Mouse (Mus musculus) kidney, adult 2 months (tissue): ENCODE measurements around the gene Mrps15. TPM values are rescaled to one million over a fixed set of nuclear protein-coding genes. Genes with fewer than 3 reads are reported as not detected.
A peak's percentile ranks its signal among the peaks of the same experiment; 100 is the strongest.

ENCODE experiments used
- DNase-seq: peaks from one replicate; pipeline ENCODE4 v3.0.0; 2021
- H3K27ac ChIP-seq: fragments of 200-500 bp; 2 replicates; pipeline ENCODE4 v1.5.1; 2012; ENCODE audit warnings: low read depth, low read length, control low read depth, inconsistent platforms; ENCODE audit not compliant: insufficient read depth
- H3K27me3 ChIP-seq: fragments of 200-500 bp; replicated peaks from 2 replicates; pipeline ENCODE4 v1.6.1; 2012; ENCODE audit warnings: mild to moderate bottlenecking, moderate library complexity, low read length, inconsistent platforms; ENCODE audit not compliant: control insufficient read depth, insufficient read depth
- H3K36me3 ChIP-seq: fragments of 200-500 bp; 2 replicates; pipeline ENCODE4 v1.6.1; 2012; ENCODE audit warnings: mild to moderate bottlenecking, moderate library complexity, low read length, inconsistent platforms; ENCODE audit not compliant: control insufficient read depth, insufficient read depth
- H3K4me1 ChIP-seq: fragments of 200-500 bp; 2 replicates; pipeline ENCODE4 v1.6.1; 2011; ENCODE audit warnings: low read length; ENCODE audit not compliant: control insufficient read depth, insufficient read depth
- H3K4me3 ChIP-seq: fragments of 200-500 bp; 2 replicates; pipeline ENCODE4 v1.5.1; 2011; ENCODE audit warnings: mild to moderate bottlenecking, low read depth, low read length, control low read depth; ENCODE audit not compliant: insufficient read depth
- CTCF ChIP-seq: fragments of 200-500 bp; conservative IDR thresholded peaks from 2 replicates; pipeline ENCODE4 v1.5.1; 2011; ENCODE audit warnings: low read depth, mild to moderate bottlenecking, control low read depth, low read length, moderate library complexity, mixed read lengths; ENCODE audit not compliant: insufficient read depth, insufficient read length
- POLR2A ChIP-seq: fragments of 200-500 bp; IDR thresholded peaks from one replicate; pipeline ENCODE4 v1.6.1; 2011; ENCODE audit warnings: low read depth, low read length, control low read depth
- WGBS: fragments of 180-500 bp; shearing (Covaris S2); methylation state at CpG from one replicate; pipeline ENCODE4 v1.1.7; 2018; 5-methylcytosine and 5-hydroxymethylcytosine counted together
- polyA plus RNA-seq: library from polyadenylated mRNA; depleted of rRNA; stranded (reverse); fragments of >200 nt; gene quantifications from 2 replicates; pipeline ENCODE4 v1.2.3, GENCODE M21; 2012

The Mrps15 gene
- polyA plus RNA-seq, 1 experiment: 38.2 TPM

GRCm38 (mm10) chr4:126025801-126026200 is 20.9 kb upstream of the Mrps15 start:
- TF ChIP-seq POLR2A (no peak), CTCF (no peak)
- no peaks in the 10 kb centered on the region for H3K27me3 ChIP-seq
- no peaks in the 10 kb centered on the region for H3K4me1 ChIP-seq
- no peak for DNase-seq
- no peak overlapping the region for H3K4me3 ChIP-seq
- H3K36me3 ChIP-seq: no peaks in the 10 kb centered on the region
- WGBS: 70% methylated on average over 5 of the region's 5 CpGs
- H3K27ac ChIP-seq: no peak overlapping the region

DNA sequence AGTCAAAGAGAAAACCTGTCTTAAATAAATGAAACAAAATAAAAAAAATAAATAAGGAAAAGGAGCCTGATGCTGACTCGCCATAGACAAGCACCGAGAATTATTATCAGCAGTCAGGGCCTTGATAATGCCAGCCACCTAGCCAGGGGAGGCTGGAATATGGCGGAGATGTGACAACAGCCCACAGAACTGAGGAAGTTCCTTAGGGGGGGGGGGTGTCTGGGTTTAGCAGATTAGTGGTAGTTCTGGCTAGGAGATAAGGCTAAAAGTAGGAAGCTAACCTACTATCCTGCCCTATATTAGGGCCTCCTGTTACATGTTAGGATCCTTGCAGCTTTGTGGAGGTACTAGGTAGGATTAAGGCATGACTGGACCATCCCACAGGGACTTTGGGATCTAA is 18.7 kb upstream of the Mrps15 start:
- Histone ChIP-seq H3K36me3 (no peaks in the 10 kb centered on the region), H3K27ac (no peak overlapping the region), H3K4me3 (no peak overlapping the region), H3K4me1 (no peaks in the 10 kb centered on the region), H3K27me3 (no peaks in the 10 kb centered on the region)
- DNase-seq: no peak
- 91% methylated on average over 3 of the region's 3 CpGs for WGBS
- no peak for TF ChIP-seq CTCF

DNA sequence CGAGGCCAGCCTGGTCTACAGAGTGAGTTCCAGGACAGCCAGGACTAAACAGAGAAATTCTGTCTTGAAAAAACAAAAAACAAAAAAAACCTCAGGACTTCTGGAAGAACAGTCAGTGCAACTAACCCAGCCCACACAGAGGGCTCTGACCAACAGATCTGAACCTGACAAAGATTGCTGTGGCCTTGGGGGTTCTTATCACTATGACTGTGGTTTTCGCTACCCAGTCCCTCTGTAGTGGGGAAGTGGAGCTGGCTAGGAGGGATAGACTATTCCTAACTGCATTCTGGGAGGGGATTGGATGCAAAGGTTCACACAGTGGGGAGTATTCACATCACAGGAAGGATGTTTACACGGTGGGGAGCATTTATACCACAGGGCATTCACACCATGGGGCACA is 17.7 kb upstream of the Mrps15 start:
- H3K4me1 ChIP-seq: no peaks in the 10 kb centered on the region
- no peak for DNase-seq
- H3K27me3 ChIP-seq: no peaks in the 10 kb centered on the region
- 58% methylated on average over 3 of the region's 3 CpGs for WGBS
- TF ChIP-seq POLR2A: no peak
- TF ChIP-seq CTCF: no peak
- no peak overlapping the region for H3K27ac ChIP-seq
- no peaks in the 10 kb centered on the region for H3K36me3 ChIP-seq
- no peak overlapping the region for H3K4me3 ChIP-seq

DNA sequence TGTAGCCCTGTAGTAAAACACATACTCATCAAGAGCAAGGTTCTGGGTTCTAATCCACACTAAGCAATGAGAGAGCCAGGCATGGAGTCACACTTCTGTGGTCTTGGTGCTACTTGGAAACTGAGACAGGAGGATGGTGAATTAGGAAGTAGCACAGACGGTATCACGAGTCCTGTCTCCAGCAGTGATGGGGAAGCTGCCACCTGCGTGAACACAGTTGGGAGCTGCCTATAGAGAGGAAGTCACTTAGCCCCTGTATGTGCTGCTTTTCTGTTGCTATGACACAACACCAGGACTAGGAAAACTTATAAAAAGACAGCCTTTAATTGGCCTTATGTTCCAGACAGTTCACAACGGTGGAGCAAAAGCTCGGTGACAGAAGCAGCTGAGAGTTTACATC is 16.0 kb upstream of the Mrps15 start:
- H3K4me3 ChIP-seq: no peak overlapping the region
- no peak for TF ChIP-seq CTCF
- TF ChIP-seq POLR2A: no peak
- no peaks in the 10 kb centered on the region for H3K4me1 ChIP-seq
- 70% methylated on average over 5 of the region's 5 CpGs for WGBS
- H3K27me3 ChIP-seq: no peaks in the 10 kb centered on the region
- no peak overlapping the region for H3K27ac ChIP-seq
- no peak for DNase-seq
- H3K36me3 ChIP-seq: no peaks in the 10 kb centered on the region

GRCm38 (mm10) chr4:126035413-126035812 is 11.3 kb upstream of the Mrps15 start:
- Histone ChIP-seq H3K4me1 (no peaks in the 10 kb centered on the region), H3K36me3 (no peaks in the 10 kb centered on the region), H3K4me3 (no peak overlapping the region), H3K27me3 (no peaks in the 10 kb centered on the region), H3K27ac (no peak overlapping the region)
- no peak for DNase-seq
- WGBS: 85% methylated on average over 5 of the region's 5 CpGs
- no peak for TF ChIP-seq POLR2A
- no peak for TF ChIP-seq CTCF

DNA sequence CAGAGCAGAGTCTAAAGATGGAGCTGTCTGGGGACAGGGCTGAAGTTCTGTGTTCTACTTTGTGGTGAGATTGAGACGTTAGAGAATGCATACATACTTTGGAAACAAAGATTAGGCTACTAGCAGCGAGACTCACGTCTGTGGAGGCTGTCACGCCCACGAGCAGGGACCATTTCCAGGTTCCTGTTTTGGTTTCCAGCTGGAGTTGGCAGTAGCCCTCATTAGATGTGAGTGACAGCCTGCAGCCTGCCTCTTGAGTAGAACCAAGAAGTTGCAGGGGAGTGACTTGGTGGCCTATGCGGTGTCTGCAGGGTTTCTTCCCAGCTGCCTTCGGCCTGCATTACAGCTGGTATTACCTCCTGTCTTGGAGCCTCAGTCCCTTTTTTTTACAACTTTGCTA is 4.9 kb downstream of the Mrps15 start:
- TF ChIP-seq POLR2A: no peak
- no peak for TF ChIP-seq CTCF
- H3K36me3 ChIP-seq: no peaks in the 10 kb centered on the region
- no peak overlapping the region for H3K4me3 ChIP-seq
- H3K4me1 ChIP-seq: peaks cover 7% of the 10 kb centered on the region; the same call in 1 of the 2 replicates
- H3K27me3 ChIP-seq: no peaks in the 10 kb centered on the region
- no peak overlapping the region for H3K27ac ChIP-seq
- DNase-seq: no peak
- whole genome bisulfite sequencing: 69% methylated on average over 7 of the region's 7 CpGs

GRCm38 (mm10) chr4:126057207-126058133 is 10.7 kb downstream of the Mrps15 start:
- no peak for DNase-seq

More at GRCm38 (mm10) chr4:126057207-126058133, 10.7 kb downstream of the Mrps15 start:
- Histone ChIP-seq H3K4me1 (peaks cover 4% of the 10 kb centered on the region; the same call in 1 of the 2 replicates), H3K36me3 (no peaks in the 10 kb centered on the region), H3K27me3 (no peaks in the 10 kb centered on the region), H3K4me3 (peak overlapping the region; percentile 72), H3K27ac (no peak overlapping the region)
- WGBS: 11% methylated on average over 19 of the region's 19 CpGs
- TF ChIP-seq POLR2A: no peak
- TF ChIP-seq CTCF: no peak
